Mouse (Mus musculus) liver, embryonic 14.5 days (tissue): Measurements from ENCODE around the gene Mllt1. TPM values are rescaled to one million over a fixed set of nuclear protein-coding genes. Genes with fewer than 3 reads are reported as not detected.

ENCODE experiments used
- ATAC-seq: fragments of 200-750 bp; cut with Nextera tagmentation; 2 replicates; pipeline ENCODE4 v1.8.0; 2017; ENCODE audit warnings: moderate number of reproducible peaks, mild to moderate bottlenecking, moderate library complexity; ENCODE audit not compliant: insufficient read depth
- DNase-seq, 3 experiments: peaks; one replicate each; pipeline ENCODE4 v3.0.0-alpha.2; 2012 to 2013; ENCODE audit warnings: low read depth in 3 of 3, low spot score in 3 of 3
- H3K27ac ChIP-seq: fragments of 300-500 bp; sonication (generic); 2 replicates; pipeline ENCODE4 v1.5.1; 2014; ENCODE audit warnings: moderate library complexity, mild to moderate bottlenecking, control low read depth, inconsistent platforms
- H3K27me3 ChIP-seq: fragments of 300-500 bp; sonication (generic); 2 replicates; pipeline ENCODE4 v1.6.1; 2014; ENCODE audit warnings: mild to moderate bottlenecking, low read length, moderate library complexity; ENCODE audit not compliant: control insufficient read depth, insufficient read depth
- H3K36me3 ChIP-seq: fragments of 300-500 bp; sonication (generic); replicated peaks from 2 replicates; pipeline ENCODE4 v1.6.1; 2014; ENCODE audit warnings: low read depth; ENCODE audit not compliant: control insufficient read depth, insufficient read depth
- H3K4me1 ChIP-seq, 2 experiments: fragments of 200-500 bp in 1 of 2; fragments of 300-500 bp in 1 of 2; sonication (generic) in 1 of 2; replicated peaks; 2 replicates each; pipeline ENCODE4 v1.6.1; 2012 to 2014; ENCODE audit warnings: antibody characterized with exemption in 1 of 2, inconsistent platforms in 1 of 2, low read length in 1 of 2; ENCODE audit not compliant: control insufficient read depth in 2 of 2, insufficient read depth in 2 of 2
- H3K4me2 ChIP-seq: fragments of 300-500 bp; sonication (generic); 2 replicates; pipeline ENCODE4 v1.6.1; 2014; ENCODE audit warnings: low read depth, mild to moderate bottlenecking, control low read depth, moderate library complexity
- H3K4me3 ChIP-seq, 2 experiments: fragments of 200-500 bp in 1 of 2; fragments of 300-500 bp in 1 of 2; sonication (generic) in 1 of 2; 2 replicates each; pipeline ENCODE4 v1.5.1; 2012 to 2014; ENCODE audit warnings: low read depth in 2 of 2, low read length in 2 of 2, mild to moderate bottlenecking in 2 of 2, control low read depth in 1 of 2, inconsistent platforms in 1 of 2, moderate library complexity in 1 of 2; ENCODE audit not compliant: insufficient read depth in 1 of 2
- H3K9ac ChIP-seq: fragments of 300-500 bp; sonication (generic); replicated peaks from 2 replicates; pipeline ENCODE4 v1.6.1; 2014; ENCODE audit warnings: mild to moderate bottlenecking, control low read depth, moderate library complexity
- H3K9me3 ChIP-seq: fragments of 300-500 bp; sonication (generic); 2 replicates; pipeline ENCODE4 v1.6.1; 2016; ENCODE audit warnings: low read length, mixed read lengths; ENCODE audit not compliant: control insufficient read depth
- CTCF ChIP-seq: IDR thresholded peaks from 2 replicates; pipeline ENCODE4 v1.5.1; 2016; ENCODE audit warnings: antibody characterized with exemption, low read depth, control low read depth
- EP300 ChIP-seq: IDR thresholded peaks from 2 replicates; pipeline ENCODE4 v1.6.1; 2016; ENCODE audit warnings: antibody characterized with exemption, low read depth
- WGBS: fragments of 180-500 bp; shearing (Covaris S2); extraction: QIAGEN DNeasy Blood & Tissue Kit; methylation state at CpG from one replicate; pipeline ENCODE4 v1.1.7; 2014; ENCODE audit not compliant: insufficient replicate concordance; 5-methylcytosine and 5-hydroxymethylcytosine counted together
- polyA plus RNA-seq, 2 experiments: library from polyadenylated mRNA; depleted of rRNA in 1 of 2; stranded (reverse) in 1 of 2; unstranded in 1 of 2; fragments of >200 nt; fragmentation: Nextera tagmentation in 1 of 2; extraction: Ambion mirVana in 1 of 2; gene quantifications; 2 replicates each; pipeline versions ENCODE4 v1.2.1 to v1.2.3; 2012 to 2014

Gene Mllt1
- polyA plus RNA-seq, 2 experiments: 3.7 to 12.0 TPM

- no peaks in the 10 kb centered on the region for H3K9me3 ChIP-seq
- no peaks in the 10 kb centered on the region for H3K27me3 ChIP-seq
- no peak overlapping the region for H3K27ac ChIP-seq
- DNase-seq (no peak), ATAC-seq (no peak)
- 48% methylated on average over 8 of the region's 8 CpGs for WGBS
- no peak overlapping the region for H3K4me3 ChIP-seq
- no peak overlapping the region for H3K9ac ChIP-seq
- H3K4me1 ChIP-seq: no peaks in the 10 kb centered on the region
- no peak overlapping the region for H3K4me2 ChIP-seq
- H3K36me3 ChIP-seq: no peaks in the 10 kb centered on the region
- TF ChIP-seq CTCF: no peak
- TF ChIP-seq EP300: no peak
These were observed 58.2 kb downstream of the Mllt1 start for GRCm38 (mm10) chr17:56876981-56877380.

GRCm38 (mm10) chr17:56876465-56876864, 58.8 kb downstream of the Mllt1 start:
- H3K27me3 ChIP-seq: no peaks in the 10 kb centered on the region
- no peaks in the 10 kb centered on the region for H3K9me3 ChIP-seq
- no peaks in the 10 kb centered on the region for H3K36me3 ChIP-seq
- no peak for TF ChIP-seq EP300
- no peak for TF ChIP-seq CTCF
- DNase-seq (no peak), ATAC-seq (no peak)
- no peak overlapping the region for H3K27ac ChIP-seq
- H3K4me1 ChIP-seq: no peaks in the 10 kb centered on the region
- no peak overlapping the region for H3K4me2 ChIP-seq
- 56% methylated on average over 3 of the region's 3 CpGs for WGBS
- H3K4me3 ChIP-seq: no peak overlapping the region
- no peak overlapping the region for H3K9ac ChIP-seq

DNA sequence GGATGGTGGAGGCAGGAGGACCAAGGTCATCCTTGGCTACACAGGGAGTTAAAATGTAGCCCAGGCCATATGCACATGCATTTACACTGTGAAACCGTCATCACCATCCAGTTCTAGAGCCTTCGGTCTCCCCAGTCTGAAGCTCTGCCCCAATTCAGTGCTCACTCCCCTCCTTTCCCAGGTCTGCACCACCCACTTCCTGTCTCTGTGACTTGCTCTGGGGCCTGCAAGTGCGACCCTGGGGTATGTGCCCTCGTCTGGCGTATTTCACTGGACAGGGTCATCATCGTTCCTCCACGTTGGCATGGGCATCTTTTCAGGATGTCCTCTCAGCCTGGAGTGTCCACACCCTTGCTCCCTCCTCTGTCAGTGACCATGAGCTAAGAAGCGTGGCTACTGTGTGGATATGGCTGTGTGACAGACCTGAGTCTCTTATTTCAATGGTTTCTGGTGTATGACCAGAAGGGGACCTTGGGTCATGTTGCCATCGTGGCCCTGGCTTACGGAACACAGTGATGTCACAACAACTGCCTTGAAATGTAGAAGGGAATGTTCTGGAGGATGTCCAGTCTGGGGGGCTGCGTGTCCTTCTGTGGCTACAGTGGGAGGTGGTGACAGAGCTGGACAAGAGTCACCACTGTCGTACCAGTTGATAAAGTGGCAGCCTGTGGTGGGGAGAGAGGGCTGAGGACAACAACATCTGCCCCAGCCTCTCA, 60.1 kb downstream of the Mllt1 start, which contains the start of gene 1700061G19Rik:
Gene 1700061G19Rik (plus strand): TSS at position 542 of the 716 bp plus-strand sequence.
- H3K4me3 ChIP-seq: no peak within 1 kb of the TSS
- H3K27ac ChIP-seq: no peak within 1 kb of the TSS
- no peak for TF ChIP-seq EP300
- TF ChIP-seq CTCF: no peak
- DNase-seq (no peak), ATAC-seq (no peak)
- WGBS: 53% methylated on average over 12 of the region's 12 CpGs
- H3K9ac ChIP-seq: no peak within 1 kb of the TSS
- no peaks in the 10 kb centered on the region for H3K36me3 ChIP-seq
- H3K9me3 ChIP-seq: no peaks in the 10 kb centered on the region
- H3K27me3 ChIP-seq: no peaks in the 10 kb centered on the region
- no peak within 1 kb of the TSS for H3K4me2 ChIP-seq
- no peaks in the 10 kb centered on the region for H3K4me1 ChIP-seq

DNA sequence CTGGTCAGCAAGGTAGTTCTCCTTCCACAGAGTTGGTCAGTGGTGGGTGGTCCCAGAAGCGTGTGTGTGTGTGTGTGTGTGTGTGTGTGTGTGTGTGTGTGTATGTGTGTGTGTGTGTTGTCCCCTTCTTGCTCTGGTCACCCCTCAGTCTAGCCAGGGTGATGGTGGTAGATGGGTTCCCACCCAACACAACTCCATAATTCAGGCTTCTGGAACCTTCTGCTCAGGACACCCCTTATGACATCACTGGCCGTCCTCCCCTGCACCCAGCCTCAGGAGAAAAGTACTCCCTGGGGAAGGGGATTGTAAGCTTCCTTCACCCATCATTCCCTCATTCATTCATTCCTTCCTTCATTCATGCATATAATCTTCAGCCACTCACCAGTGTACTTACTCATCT, 61.0 kb downstream of the Mllt1 start, which contains the start of gene Acsbg2:
Gene Acsbg2 (minus strand): TSS at position 211 of the 400 bp plus-strand sequence.
- no peak within 1 kb of the TSS for H3K4me2 ChIP-seq
- H3K9ac ChIP-seq: no peak within 1 kb of the TSS
- H3K4me1 ChIP-seq: no peaks in the 10 kb centered on the region
- no peak within 1 kb of the TSS for H3K27ac ChIP-seq
- no peaks in the 10 kb centered on the region for H3K27me3 ChIP-seq
- H3K36me3 ChIP-seq: no peaks in the 10 kb centered on the region
- 75% methylated on average over 2 of the region's 2 CpGs for WGBS
- no peak within 1 kb of the TSS for H3K4me3 ChIP-seq
- no peak for DNase-seq
- no peaks in the 10 kb centered on the region for H3K9me3 ChIP-seq
- no peak for ATAC-seq
- no peak for TF ChIP-seq EP300

DNA sequence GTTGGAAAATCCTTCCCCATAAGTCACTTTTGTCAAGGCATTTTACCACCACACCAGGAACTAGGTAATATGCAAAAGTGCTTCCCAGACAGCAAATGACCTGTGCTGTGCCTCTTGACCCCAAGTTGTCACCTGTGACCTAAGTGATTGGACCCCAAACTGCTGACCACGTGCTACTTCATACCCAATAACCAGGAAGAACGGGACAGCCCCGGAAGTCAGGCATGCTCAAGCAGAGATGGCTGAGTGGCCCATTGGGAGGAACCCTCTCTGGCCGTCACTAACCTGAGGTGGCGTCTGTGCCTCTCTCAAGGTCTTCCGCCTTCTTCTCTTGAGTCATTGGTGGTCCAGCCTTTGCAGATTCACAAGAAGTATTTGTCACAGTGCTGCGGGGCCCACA, 62.7 kb downstream of the Mllt1 start:
- no peak overlapping the region for H3K4me3 ChIP-seq
- H3K9me3 ChIP-seq: no peaks in the 10 kb centered on the region
- H3K4me1 ChIP-seq: no peaks in the 10 kb centered on the region
- ATAC-seq (no peak), DNase-seq (no peak)
- H3K27ac ChIP-seq: no peak overlapping the region
- H3K9ac ChIP-seq: no peak overlapping the region
- no peaks in the 10 kb centered on the region for H3K36me3 ChIP-seq
- TF ChIP-seq CTCF (no peak), EP300 (no peak)
- no peak overlapping the region for H3K4me2 ChIP-seq
- WGBS: 61% methylated on average over 7 of the region's 7 CpGs
- H3K27me3 ChIP-seq: no peaks in the 10 kb centered on the region
